Mouse (Mus musculus) stomach, postnatal 0 days (tissue): Measurements from ENCODE around the gene Ift43. TPM values are rescaled to one million over a fixed set of nuclear protein-coding genes. Genes with fewer than 3 reads are reported as not detected.

ENCODE experiments used
- ATAC-seq: fragments of 200-750 bp; cut with Nextera tagmentation; 2 replicates; pipeline ENCODE4 v1.8.0; 2017; ENCODE audit not compliant: low FRiP score, low TSS enrichment
- DNase-seq: peaks from one replicate; pipeline ENCODE4 v3.0.0-alpha.2; 2016; ENCODE audit warnings: low spot score
- H3K27ac ChIP-seq: fragments of 300-500 bp; sonication (generic); replicated peaks from 2 replicates; pipeline ENCODE4 v1.5.1; 2014; ENCODE audit warnings: mild to moderate bottlenecking, control low read depth
- H3K27me3 ChIP-seq: fragments of 300-500 bp; sonication (generic); 2 replicates; pipeline ENCODE4 v1.6.1; 2014; ENCODE audit warnings: low read length; ENCODE audit not compliant: control insufficient read depth, insufficient read depth
- H3K36me3 ChIP-seq: fragments of 300-500 bp; sonication (generic); 2 replicates; pipeline ENCODE4 v1.6.1; 2014; ENCODE audit warnings: low read length, mixed read lengths; ENCODE audit not compliant: control insufficient read depth, insufficient read depth
- H3K4me1 ChIP-seq: fragments of 300-500 bp; sonication (generic); replicated peaks from 2 replicates; pipeline ENCODE4 v1.6.1; 2014; ENCODE audit warnings: antibody characterized with exemption; ENCODE audit not compliant: control insufficient read depth, insufficient read depth
- H3K4me2 ChIP-seq: fragments of 300-500 bp; sonication (generic); replicated peaks from 2 replicates; pipeline ENCODE4 v1.6.1; 2014; ENCODE audit warnings: low read depth, mild to moderate bottlenecking, control low read depth, moderate library complexity
- H3K4me3 ChIP-seq: fragments of 300-500 bp; sonication (generic); 2 replicates; pipeline ENCODE4 v1.5.1; 2014; ENCODE audit warnings: low read depth, low read length, control low read depth
- H3K9ac ChIP-seq: fragments of 300-500 bp; sonication (generic); 2 replicates; pipeline ENCODE4 v1.6.1; 2014; ENCODE audit warnings: mild to moderate bottlenecking, low read length, control low read depth, mixed read lengths
- H3K9me3 ChIP-seq: fragments of 300-500 bp; sonication (generic); 2 replicates; pipeline ENCODE4 v1.6.1; 2016; ENCODE audit warnings: low read length; ENCODE audit not compliant: control insufficient read depth
- CTCF ChIP-seq: IDR thresholded peaks from 2 replicates; pipeline ENCODE4 v1.5.1; 2016; ENCODE audit warnings: antibody characterized with exemption, low read depth, mild to moderate bottlenecking, moderate library complexity
- EP300 ChIP-seq: optimal IDR thresholded peaks from 2 replicates; pipeline ENCODE3; 2016; ENCODE audit warnings: antibody characterized with exemption
- WGBS: fragments of 180-500 bp; shearing (Covaris S2); extraction: QIAGEN DNeasy Blood & Tissue Kit; methylation state at CpG from one replicate; pipeline ENCODE4 v1.1.7; 2014; 5-methylcytosine and 5-hydroxymethylcytosine counted together
- polyA plus RNA-seq: library from polyadenylated mRNA; unstranded; fragments of >200 nt; fragmentation: Nextera tagmentation; extraction: Ambion mirVana; gene quantifications from 2 replicates; pipeline ENCODE4 v1.2.1, GENCODE M21; 2015

Ift43 gene
- polyA plus RNA-seq, 1 experiment from 2014 or later = 48.0 TPM

GRCm38 (mm10) chr12:86149087-86149486, 66.7 kb downstream of the Ift43 start:
- no peak overlapping the region for H3K27ac ChIP-seq
- TF ChIP-seq CTCF (no peak), EP300 (no peak)
- ATAC-seq (no peak), DNase-seq (no peak)
- no peaks in the 10 kb centered on the region for H3K9me3 ChIP-seq
- H3K36me3 ChIP-seq = no peaks in the 10 kb centered on the region
- WGBS = 67% methylated on average over 6 of the region's 6 CpGs
- H3K4me3 ChIP-seq = no peak overlapping the region
- no peaks in the 10 kb centered on the region for H3K4me1 ChIP-seq
- no peaks in the 10 kb centered on the region for H3K27me3 ChIP-seq
- H3K9ac ChIP-seq = no peak overlapping the region
- H3K4me2 ChIP-seq = no peak overlapping the region

DNA sequence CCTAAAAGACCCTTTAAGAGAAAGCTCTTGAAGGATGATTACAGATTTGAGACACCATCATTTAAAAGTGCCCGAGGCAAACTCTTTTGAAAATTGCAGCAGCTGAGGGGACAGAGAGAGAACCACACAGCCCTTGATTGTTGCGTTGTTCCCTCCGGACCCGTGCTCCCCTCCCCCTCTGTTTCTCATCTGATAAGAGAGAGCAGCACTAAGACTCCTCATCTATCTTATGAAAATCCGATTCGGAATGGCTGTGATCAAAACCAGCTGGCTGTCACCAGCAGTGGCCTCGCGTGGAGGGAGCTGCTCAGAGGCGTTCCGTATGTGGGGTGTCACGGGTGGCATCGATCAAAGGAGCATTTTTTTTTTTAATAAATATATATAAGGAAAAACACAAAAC, 69.6 kb downstream of the Ift43 start:
- DNase-seq (no peak), ATAC-seq (no peak)
- Histone ChIP-seq H3K4me3 (no peak overlapping the region), H3K9me3 (no peaks in the 10 kb centered on the region), H3K4me1 (no peaks in the 10 kb centered on the region), H3K36me3 (no peaks in the 10 kb centered on the region), H3K4me2 (no peak overlapping the region), H3K27me3 (no peaks in the 10 kb centered on the region), H3K9ac (no peak overlapping the region), H3K27ac (no peak overlapping the region)
- TF ChIP-seq CTCF = no peak
- TF ChIP-seq EP300 = no peak
- WGBS = 43% methylated on average over 12 of the region's 12 CpGs

DNA sequence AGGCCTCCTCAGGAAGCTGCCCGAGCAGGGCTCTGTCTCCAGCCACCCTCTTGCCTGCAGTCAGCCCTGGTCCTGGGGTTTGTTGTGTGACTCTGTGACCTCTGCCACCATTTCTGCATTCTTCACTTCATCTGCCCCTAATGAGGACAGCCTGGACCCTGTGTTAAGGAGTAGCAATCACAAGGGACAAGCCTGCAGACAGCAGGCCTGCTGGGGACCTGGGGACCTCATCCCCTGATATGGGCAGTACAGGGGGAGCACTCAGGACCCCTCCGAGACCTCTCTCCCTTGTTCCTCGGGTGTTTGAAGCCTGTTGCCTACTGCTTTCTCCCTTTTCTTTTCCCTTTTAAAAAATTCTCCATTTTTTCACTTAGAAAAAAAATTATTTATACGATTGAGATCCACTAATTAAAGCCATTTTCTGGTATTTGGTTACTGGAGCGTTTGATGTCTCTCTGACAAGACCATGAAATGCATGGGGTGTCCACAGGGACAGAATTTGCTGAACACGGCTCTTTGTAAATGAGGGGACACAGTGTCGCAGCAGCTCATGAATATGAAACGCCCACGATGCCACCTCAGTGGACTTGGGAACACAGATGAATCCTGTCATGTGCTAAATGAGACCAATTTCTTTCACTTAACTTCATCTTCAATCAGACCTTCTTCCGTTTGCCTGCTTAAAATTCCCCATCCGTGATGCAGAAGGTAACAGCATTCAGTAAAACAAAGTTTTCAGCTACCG, 71.0 kb downstream of the Ift43 start:
- no peaks in the 10 kb centered on the region for H3K9me3 ChIP-seq
- no peaks in the 10 kb centered on the region for H3K36me3 ChIP-seq
- DNase-seq (no peak), ATAC-seq (no peak)
- no peak for TF ChIP-seq CTCF
- no peak for TF ChIP-seq EP300
- no peak overlapping the region for H3K4me3 ChIP-seq
- no peak overlapping the region for H3K9ac ChIP-seq
- no peaks in the 10 kb centered on the region for H3K27me3 ChIP-seq
- H3K4me2 ChIP-seq = no peak overlapping the region
- no peak overlapping the region for H3K27ac ChIP-seq
- WGBS = 90% methylated on average over 12 of the region's 12 CpGs
- no peaks in the 10 kb centered on the region for H3K4me1 ChIP-seq

GRCm38 (mm10) chr12:86155176-86155575, 72.8 kb downstream of the Ift43 start:
- Histone ChIP-seq H3K4me1 (no peaks in the 10 kb centered on the region), H3K4me2 (no peak overlapping the region), H3K27me3 (no peaks in the 10 kb centered on the region), H3K27ac (no peak overlapping the region), H3K36me3 (no peaks in the 10 kb centered on the region), H3K9ac (no peak overlapping the region), H3K4me3 (no peak overlapping the region), H3K9me3 (no peaks in the 10 kb centered on the region)
- TF ChIP-seq CTCF = no peak
- TF ChIP-seq EP300 = no peak
- 86% methylated on average over 8 of the region's 8 CpGs for WGBS
- ATAC-seq (no peak), DNase-seq (no peak)

GRCm38 (mm10) chr12:86157166-86157565, 74.8 kb downstream of the Ift43 start:
- DNase-seq (no peak), ATAC-seq (no peak)
- Histone ChIP-seq H3K4me2 (no peak overlapping the region), H3K27ac (no peak overlapping the region), H3K36me3 (no peaks in the 10 kb centered on the region), H3K4me1 (no peaks in the 10 kb centered on the region), H3K4me3 (no peak overlapping the region), H3K27me3 (no peaks in the 10 kb centered on the region), H3K9me3 (no peaks in the 10 kb centered on the region), H3K9ac (no peak overlapping the region)
- TF ChIP-seq EP300 (no peak), CTCF (no peak)
- WGBS = 86% methylated on average over 8 of the region's 8 CpGs

- Histone ChIP-seq H3K27ac (no peak overlapping the region), H3K4me2 (no peak overlapping the region), H3K9ac (no peak overlapping the region), H3K4me1 (no peaks in the 10 kb centered on the region), H3K27me3 (no peaks in the 10 kb centered on the region), H3K4me3 (no peak overlapping the region), H3K36me3 (no peaks in the 10 kb centered on the region), H3K9me3 (no peaks in the 10 kb centered on the region)
- 0 out of 2 replicates have a peak, but pooled peaks have one; percentile 32 for ATAC-seq
- DNase-seq = no peak
- 14% methylated on average over 8 of the region's 8 CpGs for WGBS
- TF ChIP-seq CTCF = no peak
- no peak for TF ChIP-seq EP300
Measured at GRCm38 (mm10) chr12:86157894-86158444, 75.6 kb downstream of the Ift43 start.
